Mouse (Mus musculus) erythroblast, adult 5-6 weeks (primary cell): ENCODE data around the gene Rab4a. TPM values are rescaled to one million over a fixed set of nuclear protein-coding genes. Genes with fewer than 3 reads are reported as not detected.
"Not testable (repeated sequence)": the region's sequence is repeated elsewhere in the genome, so short reads cannot be mapped to it uniquely, and the experiment has no call there.

Experiments
- ATAC-seq: replicated peaks from 2 replicates; pipeline ENCODE4 v1.8.0; 2016; ENCODE audit warnings: moderate number of reproducible peaks, mild to moderate bottlenecking, moderate TSS enrichment, inconsistent platforms; ENCODE audit not compliant: poor library complexity, low FRiP score, severe bottlenecking
- total RNA-seq, 2 experiments: library from RNA; stranded (forward) in 1 of 2; stranded (reverse) in 1 of 2; fragments of 150-400 nt in 1 of 2; fragments of 200-764, 138-1000 nt in 1 of 2; gene quantifications; 2 replicates each; pipeline versions ENCODE4 v1.2.3 to v1.2.4; 2015 to 2017; ENCODE audit warnings: low replicate concordance in 2 of 2

Rab4a gene
- total RNA-seq, 2 experiments from 2014 or later, result 2.6 to 8.5 TPM

DNA sequence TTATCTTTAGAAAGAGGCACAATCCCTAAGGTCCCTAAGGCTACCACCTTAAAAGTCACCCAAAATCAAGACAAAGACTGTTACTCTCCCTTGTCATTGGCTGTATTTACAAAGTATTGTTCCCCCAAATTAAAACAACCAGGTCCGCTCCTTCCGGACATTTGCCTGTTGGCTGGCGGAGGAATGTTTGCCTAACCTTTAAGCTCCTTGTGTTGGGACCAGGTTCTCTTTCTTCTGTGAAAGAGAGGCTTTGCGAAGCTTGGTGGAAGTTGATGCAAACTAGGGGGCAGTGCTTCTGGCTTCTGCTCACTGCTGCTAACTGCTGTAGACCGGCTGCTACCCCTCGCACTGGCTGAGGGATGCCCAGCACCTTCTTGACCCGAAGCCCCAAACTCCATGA, 2.9 kb downstream of the Rab4a start:
- no peak for ATAC-seq

DNA sequence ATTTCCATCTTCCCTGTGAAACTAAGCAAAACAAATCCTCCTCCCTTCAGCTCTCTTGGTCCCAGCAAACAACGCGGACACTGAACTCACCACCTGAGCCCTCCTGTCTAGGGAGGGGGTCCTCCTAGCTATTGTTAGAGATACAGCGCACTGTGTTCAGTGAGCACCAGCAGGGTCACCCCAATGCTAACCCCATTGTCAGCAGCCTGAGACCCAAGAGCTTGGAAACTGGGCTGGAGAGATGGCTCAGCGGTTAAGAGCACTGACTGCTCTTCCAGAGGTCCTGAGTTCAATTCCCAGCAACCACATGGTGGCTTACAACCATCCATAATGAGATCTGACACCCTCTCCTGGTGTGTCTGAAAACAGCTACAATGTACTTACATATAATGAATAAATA, 3.6 kb downstream of the Rab4a start:
- not testable (repeated sequence) for ATAC-seq

- no peak for ATAC-seq
Measured at GRCm38 (mm10) chr8:123812227-123812626, 6.4 kb downstream of the Rab4a start.

DNA sequence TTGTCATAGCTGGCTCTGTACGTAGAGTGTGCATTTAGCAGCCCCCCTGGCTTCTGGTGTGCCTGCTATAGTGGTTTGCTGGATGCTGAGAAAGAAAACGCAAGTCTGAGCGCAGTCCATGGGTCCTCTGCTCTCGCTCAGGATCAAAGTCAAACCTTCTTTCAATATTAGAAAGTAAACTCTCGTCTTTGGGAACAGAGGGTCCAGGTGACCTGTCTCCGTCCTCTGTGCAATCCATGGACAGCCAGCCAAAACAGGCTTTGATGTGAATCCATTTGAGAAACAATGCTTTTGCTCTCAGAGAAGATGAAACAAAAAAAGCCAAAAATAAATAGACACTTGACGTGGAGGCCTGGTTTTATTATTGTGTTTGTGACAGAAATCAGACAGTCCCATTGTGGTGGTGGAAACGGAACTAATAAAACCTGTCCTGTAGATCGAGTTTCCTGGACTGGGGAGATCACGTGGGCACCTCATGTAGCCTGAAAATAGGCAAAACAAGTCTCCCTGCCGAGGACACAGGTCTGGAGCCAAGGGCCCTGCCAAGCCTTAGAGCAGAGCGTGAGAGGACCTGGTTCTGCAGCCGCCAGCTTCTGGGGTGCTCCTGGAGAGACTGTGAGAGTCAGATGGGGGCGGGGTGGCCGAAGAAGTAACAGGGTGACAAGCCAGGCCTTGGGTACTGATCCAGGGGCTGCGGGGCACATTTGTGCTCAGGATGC, 7.5 kb downstream of the Rab4a start:
- ATAC-seq, result no peak

GRCm38 (mm10) chr8:123813892-123814266, 8.1 kb downstream of the Rab4a start:
- no peak for ATAC-seq

DNA sequence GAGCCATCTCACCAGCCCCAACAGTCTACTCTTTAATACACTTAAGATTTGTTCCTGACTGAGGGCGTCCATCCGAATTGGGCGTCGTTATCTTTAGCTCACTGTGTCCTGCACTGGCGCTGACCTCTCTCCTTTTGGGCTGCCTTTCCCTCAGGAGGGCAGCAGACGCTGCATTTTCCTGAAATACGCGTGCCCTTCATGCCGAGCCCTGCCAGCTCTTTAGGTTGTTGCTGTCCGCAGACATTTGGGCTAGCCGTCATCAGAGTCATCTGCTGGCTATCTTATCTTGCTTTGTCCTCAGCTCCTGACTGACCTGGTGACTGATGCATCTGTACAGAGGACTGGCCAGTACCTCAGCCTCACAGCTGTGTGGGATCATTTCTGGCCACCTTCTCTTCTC, 9.5 kb downstream of the Rab4a start:
- no peak for ATAC-seq

DNA sequence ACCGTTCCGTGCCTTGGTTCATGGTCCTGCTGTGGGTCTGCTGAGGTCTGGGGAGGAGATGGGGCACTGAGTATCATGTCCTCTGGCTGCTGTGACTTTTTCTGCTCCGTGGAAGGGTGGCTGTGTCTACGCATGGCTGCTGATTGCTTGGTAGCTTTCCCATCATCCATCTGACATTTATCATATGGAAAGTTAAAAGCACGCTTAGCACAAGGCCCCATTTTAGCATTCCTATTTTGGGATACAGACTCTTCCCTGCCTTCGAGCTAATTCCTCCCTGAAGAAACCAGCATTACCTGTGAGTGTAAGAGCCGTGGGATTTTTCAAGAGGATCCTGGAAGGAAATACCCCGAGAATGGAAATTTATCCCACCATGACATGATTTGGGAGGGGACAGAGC, 11.2 kb downstream of the Rab4a start:
- ATAC-seq, result no peak

- no peak for ATAC-seq
Measured at GRCm38 (mm10) chr8:123817747-123818146, 12.0 kb downstream of the Rab4a start.

DNA sequence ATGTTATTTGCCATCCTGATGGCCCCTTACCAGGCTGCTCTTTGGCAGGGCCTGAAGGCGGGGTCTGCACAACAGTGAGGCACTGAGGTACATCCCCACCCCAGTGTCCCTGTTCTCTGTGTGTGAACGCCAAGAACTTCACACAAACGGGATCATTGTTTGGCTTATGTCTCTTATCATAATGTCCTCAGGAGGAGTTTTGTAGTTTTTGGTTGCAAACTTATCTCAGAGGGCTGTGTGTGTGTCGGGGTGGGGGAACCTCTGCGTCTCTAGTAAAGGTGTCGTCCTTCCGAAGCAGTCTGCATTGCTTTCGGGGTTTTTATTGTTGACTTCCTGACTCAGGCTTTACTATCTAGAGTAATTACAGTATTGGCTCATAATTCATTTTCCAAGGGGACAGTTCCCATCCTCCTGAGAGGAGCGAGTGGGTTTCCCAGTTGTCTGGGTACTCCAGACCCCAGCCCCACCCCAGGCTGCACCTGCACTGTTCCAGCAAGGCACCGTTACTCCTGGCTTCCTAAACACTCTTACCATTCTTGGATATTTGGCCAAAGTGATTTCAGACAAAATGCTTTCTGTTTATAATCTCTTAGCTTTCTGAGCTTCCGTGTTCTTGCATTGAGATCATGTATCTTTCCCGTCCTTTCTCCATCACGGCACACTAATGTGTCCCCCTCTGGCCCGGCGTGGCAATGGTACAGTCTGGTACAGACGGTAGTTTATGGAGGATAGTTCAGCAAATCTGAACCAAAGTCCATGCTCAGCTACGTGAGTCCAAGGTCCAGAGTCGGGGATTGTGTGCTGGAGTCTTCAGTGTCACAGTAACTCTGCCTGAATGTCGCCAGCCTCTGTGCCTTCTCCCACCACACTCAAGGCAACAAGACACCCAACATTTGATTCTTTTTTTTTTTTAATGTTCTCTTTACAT, 14.2 kb downstream of the Rab4a start:
- ATAC-seq, result no peak

GRCm38 (mm10) chr8:123820780-123821179, 15.0 kb downstream of the Rab4a start:
- 0 out of 2 replicates have a peak, but pooled peaks have one; percentile 33 for ATAC-seq

- 0 out of 2 replicates have a peak, but pooled peaks have one; percentile 54 for ATAC-seq
Measured at GRCm38 (mm10) chr8:123823111-123823510, 17.3 kb downstream of the Rab4a start.

GRCm38 (mm10) chr8:123823532-123824123, 17.8 kb downstream of the Rab4a start:
- no peak for ATAC-seq

GRCm38 (mm10) chr8:123826001-123826400, 20.2 kb downstream of the Rab4a start:
- ATAC-seq, result no peak

- no peak for ATAC-seq
Measured at GRCm38 (mm10) chr8:123826758-123827157, 21.0 kb downstream of the Rab4a start.

DNA sequence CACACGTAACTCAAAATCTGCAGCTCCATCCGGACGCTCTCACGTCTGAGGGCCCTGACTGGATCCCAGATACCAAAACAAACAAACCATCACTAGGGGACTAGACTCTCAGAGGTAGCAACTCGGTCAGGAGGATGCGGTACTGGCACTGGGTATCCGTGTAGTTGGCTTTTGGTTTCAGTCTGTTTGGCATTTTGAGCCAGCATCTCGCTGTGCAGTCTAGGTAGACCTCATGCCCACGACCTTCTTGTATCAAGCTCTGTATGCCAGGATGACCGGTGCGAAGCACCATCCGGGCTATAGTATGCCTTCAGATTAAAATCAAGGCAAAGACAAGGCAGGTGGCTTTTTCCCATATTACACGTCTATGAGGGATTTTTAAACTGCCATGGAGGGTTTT, 21.7 kb downstream of the Rab4a start:
- no peak for ATAC-seq

- ATAC-seq, result 0 out of 2 replicates have a peak, but pooled peaks have one; percentile 50
Measured at GRCm38 (mm10) chr8:123832757-123833156, 27.0 kb downstream of the Rab4a start.

DNA sequence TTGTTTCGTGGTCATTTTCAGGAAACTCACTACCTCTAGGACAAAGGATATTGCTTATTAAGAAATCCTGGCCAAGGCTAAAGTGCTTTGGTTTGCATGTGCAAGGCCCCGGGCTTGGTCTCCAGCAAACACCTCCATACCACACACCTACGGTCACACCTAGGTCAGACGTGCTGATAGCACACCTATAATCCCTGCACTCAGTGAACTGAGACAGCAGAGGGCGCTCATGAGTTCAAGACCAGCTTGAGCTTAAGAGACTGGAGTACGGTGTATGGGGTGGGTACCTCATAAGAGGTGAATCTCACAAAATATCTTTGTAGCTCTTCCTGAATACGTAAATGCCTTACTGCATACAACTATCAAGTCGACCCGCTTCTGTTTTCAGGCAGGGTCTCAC, 29.7 kb downstream of the Rab4a start:
- ATAC-seq, result peak; percentile 81

- no peak for ATAC-seq
Measured at GRCm38 (mm10) chr8:123836354-123836753, 30.6 kb downstream of the Rab4a start.

DNA sequence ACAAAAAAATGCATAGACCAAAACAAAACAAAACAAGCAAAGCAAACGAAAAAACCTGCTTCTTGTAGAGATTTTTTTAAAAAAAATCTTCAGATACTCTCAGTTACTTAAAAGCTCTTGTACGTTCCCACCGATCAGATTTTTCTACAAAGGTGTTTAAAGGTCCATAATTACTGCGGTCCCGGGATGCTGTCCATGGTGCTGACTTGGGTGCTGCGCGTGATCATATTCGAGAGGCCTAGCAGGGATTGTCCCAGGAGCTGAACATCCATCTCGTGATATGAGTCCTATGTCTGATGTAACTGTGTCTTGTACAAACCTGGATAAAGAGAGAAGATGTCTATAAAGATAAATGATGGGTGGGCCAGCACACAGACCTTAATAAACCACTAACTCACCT, 32.7 kb downstream of the Rab4a start:
- no peak for ATAC-seq

DNA sequence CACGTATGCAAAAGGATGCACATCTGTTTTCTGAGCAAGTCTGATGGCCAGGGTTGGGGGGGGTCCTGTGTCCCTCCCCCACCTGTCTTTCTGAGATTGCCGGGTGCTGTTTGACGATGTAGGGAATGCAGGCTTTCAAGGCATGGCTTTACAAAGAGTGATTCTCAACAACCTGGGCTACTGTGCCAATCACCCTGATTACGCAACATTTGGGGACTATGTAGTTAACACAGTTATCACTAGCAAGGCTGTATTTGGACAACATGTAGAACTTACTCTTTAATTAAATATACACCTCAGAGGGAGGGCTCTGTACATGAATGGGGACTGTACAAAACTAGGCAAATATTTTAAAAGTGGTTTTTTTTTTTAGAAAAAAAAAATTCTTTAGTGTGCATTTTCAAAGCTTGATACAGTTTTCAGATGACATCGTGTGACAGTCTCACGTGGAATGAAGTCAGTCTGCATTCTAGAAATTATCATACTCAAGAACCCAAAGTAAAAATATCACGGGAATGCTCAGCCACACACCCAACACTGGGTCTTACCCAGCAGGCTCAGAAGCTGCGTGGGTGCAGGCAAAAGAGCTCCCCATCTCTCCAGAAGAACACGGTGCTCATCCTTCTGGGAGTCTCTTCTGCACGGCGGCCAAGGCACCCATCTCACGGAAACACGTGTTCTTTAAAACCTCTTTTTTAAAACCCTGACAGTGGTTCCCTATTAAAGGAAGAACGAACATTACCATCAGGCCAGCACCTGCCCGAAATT, 35.0 kb downstream of the Rab4a start:
- no peak for ATAC-seq
